Mouse (Mus musculus) G1E-ER4 (cell line): ENCODE results near the gene Med7. TPM values are rescaled to one million over a fixed set of nuclear protein-coding genes. Genes with fewer than 3 reads are reported as not detected.

ENCODE experiments used
- GATA1 ChIP-seq: IDR thresholded peaks from one replicate; pipeline ENCODE4 v1.8.0; 2012; ENCODE audit warnings: low read length, inconsistent platforms
- polyA plus RNA-seq: library from polyadenylated mRNA; stranded (reverse); fragments of >175 nt; gene quantifications from 2 replicates; pipeline ENCODE4 v1.2.3, GENCODE M21; 2012

Med7 gene
- polyA plus RNA-seq, 1 experiment: 278 TPM

DNA sequence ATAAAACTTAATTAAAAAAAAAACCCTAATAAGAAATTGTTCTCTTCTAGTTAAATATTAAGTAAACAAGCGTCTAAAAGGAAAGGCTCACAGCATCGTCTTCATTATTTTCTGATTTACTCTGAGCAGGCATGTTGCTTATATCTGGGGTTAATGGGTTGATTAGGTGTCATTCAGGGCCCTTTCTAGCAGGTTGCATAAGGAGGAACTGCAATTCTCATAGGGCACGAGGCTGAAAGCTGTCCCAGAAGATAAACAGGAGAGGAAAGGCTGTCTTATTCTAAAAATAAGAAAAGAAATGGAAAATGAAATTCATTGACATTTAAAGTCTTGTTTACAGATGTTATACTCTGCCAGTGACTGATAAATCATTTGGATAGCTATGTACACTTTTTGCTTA lies 23.2 kb downstream of the Med7 start:
- no peak for TF ChIP-seq GATA1

DNA sequence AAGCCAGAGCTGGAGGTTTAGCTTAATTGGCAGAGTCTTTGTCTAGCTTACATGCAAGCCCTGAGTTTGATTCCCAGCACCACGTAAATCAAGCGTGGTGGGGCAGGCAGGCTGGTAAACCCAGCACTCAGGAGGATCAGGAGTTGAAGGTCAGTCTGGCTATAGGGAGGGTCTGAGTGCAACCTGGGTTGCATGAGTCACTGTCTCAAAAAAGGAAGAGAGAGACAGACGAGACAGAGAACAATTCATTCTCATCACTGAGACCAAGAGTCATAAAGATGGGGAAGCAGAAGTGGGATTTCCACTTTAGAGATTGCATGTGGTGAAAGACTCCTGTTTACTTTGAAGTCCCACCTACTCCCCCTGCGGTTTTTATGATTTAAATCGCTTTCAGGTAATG lies 24.6 kb downstream of the Med7 start:
- no peak for TF ChIP-seq GATA1

DNA sequence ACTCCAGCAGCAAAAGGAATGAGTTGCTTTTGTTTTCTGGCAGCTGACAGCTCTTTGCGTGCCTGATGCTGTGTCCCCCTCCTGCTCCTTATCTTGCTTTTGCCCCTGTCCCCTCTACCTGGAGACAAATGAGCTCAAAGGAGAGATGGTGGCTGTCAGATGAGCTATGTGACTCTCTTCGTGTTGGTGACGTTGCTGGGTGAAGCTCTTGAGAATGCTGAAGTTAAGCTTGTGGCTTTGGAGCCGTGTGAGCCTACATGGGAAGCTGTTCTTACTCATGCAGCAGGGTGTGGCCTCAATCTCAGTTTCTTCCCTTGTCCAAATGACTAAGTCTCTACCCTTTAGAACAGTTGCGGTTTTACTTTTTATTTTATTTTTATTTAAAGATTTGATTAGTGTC lies 25.2 kb downstream of the Med7 start:
- no peak for TF ChIP-seq GATA1

DNA sequence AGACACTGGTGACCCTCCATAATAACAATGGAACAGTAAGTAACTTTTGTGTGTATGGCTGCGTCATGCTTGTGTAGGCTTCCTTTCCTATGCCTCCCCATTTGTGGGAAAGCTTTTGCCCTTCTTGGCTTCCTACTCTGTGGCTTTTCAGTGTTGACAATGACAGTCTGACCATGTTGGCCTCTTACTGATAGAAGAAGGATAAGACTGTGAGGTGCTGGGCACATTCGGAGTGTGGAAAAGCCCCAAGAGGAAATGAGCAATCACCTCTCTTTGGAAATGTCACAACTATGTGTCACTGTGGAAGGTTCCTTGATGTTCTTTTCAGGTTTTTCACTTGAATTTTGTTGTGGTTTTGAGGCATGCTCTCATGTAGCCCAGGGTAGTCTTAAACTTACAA lies 30.2 kb downstream of the Med7 start:
- no peak for TF ChIP-seq GATA1

DNA sequence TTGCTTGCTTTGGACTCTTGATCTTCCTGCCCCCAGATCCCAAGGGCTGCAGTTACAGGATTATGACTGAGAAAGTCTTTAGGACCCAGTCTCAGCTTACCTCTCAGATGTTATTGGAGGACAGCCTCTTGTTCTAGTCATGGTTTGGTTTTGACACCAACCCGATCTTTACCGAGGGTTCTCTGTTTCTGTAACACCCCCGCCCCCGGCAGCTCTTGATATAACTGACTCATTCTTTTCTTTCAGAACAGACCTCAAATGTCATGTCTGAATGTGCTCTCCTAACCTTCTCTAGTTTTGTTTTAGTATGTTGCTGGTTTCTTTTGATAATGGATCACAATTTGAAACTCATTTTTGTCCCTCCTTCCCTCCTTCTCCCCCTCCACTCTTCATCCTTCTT lies 37.5 kb downstream of the Med7 start:
- no peak for TF ChIP-seq GATA1

DNA sequence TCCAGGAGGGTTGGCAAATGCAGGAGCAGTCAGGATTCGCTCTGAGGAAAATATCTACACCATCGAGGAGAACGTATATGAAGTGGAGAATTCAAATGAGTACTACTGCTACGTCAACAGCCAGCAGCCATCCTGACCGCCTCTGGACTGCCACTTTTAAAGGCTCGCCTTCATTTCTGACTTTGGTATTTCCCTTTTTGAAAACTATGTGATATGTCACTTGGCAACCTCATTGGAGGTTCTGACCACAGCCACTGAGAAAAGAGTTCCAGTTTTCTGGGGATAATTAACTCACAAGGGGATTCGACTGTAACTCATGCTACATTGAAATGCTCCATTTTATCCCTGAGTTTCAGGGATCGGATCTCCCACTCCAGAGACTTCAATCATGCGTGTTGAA lies 42.6 kb downstream of the Med7 start:
- no peak for TF ChIP-seq GATA1

DNA sequence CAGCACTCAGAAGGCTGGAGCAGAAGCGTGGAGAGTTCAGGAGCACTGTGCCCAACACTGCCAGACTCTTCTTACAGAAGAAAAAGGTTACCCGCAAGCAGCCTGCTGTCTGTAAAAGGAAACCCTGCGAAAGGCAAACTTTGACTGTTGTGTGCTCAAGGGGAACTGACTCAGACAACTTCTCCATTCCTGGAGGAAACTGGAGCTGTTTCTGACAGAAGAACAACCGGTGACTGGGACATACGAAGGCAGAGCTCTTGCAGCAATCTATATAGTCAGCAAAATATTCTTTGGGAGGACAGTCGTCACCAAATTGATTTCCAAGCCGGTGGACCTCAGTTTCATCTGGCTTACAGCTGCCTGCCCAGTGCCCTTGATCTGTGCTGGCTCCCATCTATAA lies 43.8 kb downstream of the Med7 start:
- no peak for TF ChIP-seq GATA1

DNA sequence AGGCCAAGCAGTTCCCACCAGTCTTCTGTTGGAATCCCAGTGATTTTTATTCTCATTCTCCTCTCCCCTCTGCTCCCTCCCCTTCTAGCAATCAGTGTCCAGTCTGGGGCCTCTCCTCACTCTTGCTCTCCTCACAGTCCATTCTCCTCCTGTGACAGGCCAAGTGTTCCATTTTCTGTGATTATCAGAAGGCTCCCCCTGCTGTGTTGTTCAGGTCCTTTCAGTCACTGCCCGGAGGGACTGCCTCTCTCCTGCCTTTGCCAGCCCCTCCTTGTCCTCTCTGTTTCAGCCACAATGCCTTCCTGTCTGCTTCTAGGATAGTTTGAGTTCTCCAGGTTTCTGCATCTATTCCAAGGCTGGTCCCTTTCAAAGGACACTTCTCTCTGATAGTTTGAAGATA lies 51.5 kb downstream of the Med7 start:
- no peak for TF ChIP-seq GATA1

DNA sequence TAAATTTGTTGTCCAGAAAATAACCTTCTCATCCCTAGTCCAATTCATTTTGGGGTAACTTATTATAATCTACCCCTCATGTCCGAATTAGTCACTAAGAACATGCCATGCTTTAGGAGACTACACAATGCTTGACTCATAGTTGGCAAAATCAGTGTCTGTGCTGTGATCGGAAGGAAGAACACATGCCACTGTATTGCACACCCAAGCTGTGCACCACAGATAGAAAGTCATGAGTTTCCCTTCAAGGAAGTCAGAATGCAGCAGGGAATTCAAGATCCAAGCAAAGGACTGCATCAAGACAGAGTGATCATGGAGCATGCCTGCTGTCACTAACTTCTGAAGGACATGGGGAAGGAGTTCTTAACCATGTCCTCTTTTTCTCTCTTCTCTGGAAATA lies 51.9 kb downstream of the Med7 start:
- no peak for TF ChIP-seq GATA1

Other genes with a start within 250 kb of the Med7 start
- not detected in 2 replicates for gene Fndc9, start 201.4 kb upstream of the Med7 start, polyA plus RNA-seq
- gene Cyfip2, start 124.1 kb upstream of the Med7 start, polyA plus RNA-seq: 0.44 and 0.51 TPM in 2 replicates
- 0.05 and 0.15 TPM in 2 replicates for gene Itk, start 47.4 kb upstream of the Med7 start, polyA plus RNA-seq
- not detected in 2 replicates for gene Fam71b, start 40.4 kb upstream of the Med7 start, polyA plus RNA-seq
- gene Havcr2, start 18.0 kb downstream of the Med7 start, polyA plus RNA-seq: 0.91 and 1.2 TPM in 2 replicates
- not detected in 2 replicates for gene Gm12169, start 87.3 kb downstream of the Med7 start, polyA plus RNA-seq
- not detected in 2 replicates for gene BC053393, start 134.6 kb downstream of the Med7 start, polyA plus RNA-seq
- not detected in 2 replicates for gene Dppa1, start 192.3 kb downstream of the Med7 start, polyA plus RNA-seq